ENCODE assay signal across 20 mouse cellular contexts in genomic region chr3:129104811-129105210, GRCm38 (mm10).
DNase-seq lines count a peak whose midpoint lies in the region; ATAC-seq and TF ChIP-seq lines count a peak whose summit lies in the region.
"Had no signal": no experiment of that assay in that cellular context is flagged by ENCODE, and none has a peak within 500 bp of the region (broad histone marks: within the 10 kb centered on the region; RNA-seq: fewer than 3 reads in every experiment).

No protein-coding gene starts in this region.

- no peak for TF ChIP-seq CTCF in hindbrain, postnatal 0 days (IDR thresholded peaks at IDR 0.05; ENCODE audit: low read depth)
- TF ChIP-seq CTCF in brain, embryonic 14.5 days (IDR thresholded peaks at IDR 0.05; ENCODE audit: borderline replicate concordance, extremely low read depth, insufficient read depth, insufficient read length), result no peak

- H3K4me3 ChIP-seq in hindbrain, postnatal 0 days (ENCODE audit: low read length), result no peak overlapping the region
- no peak overlapping the region for H3K4me3 ChIP-seq in hindbrain, embryonic 13.5 days
- H3K4me3 ChIP-seq in midbrain, embryonic 12.5 days, result no peak overlapping the region
- H3K4me3 ChIP-seq: heart, embryonic 13.5 days; hindbrain, embryonic 15.5 days; left cerebral cortex, adult 2 months had no signal

- no peaks in the 10 kb centered on the region for H3K36me3 ChIP-seq in hindbrain, postnatal 0 days (ENCODE audit: insufficient read depth, low read length)
- no peaks in the 10 kb centered on the region for H3K36me3 ChIP-seq in hindbrain, embryonic 13.5 days
- no peaks in the 10 kb centered on the region for H3K36me3 ChIP-seq in midbrain, embryonic 12.5 days
- H3K36me3 ChIP-seq: heart, embryonic 13.5 days; hindbrain, embryonic 15.5 days had no signal

- ATAC-seq in hindbrain, postnatal 0 days, result no peak
- ATAC-seq in hindbrain, embryonic 13.5 days (ENCODE audit: low FRiP score), result no peak
- peak; percentile 59 for ATAC-seq in midbrain, embryonic 12.5 days (ENCODE audit: low FRiP score, low read depth)
- ATAC-seq in erythroblast, adult 5-6 weeks (replicated peaks; ENCODE audit: low FRiP score, poor library complexity, severe bottlenecking), result no peak

- no peak overlapping the region for H3K9ac ChIP-seq in hindbrain, postnatal 0 days (replicated peaks; ENCODE audit: low read length)
- H3K9ac ChIP-seq in hindbrain, embryonic 13.5 days, result no peak overlapping the region
- no peak overlapping the region for H3K9ac ChIP-seq in midbrain, embryonic 12.5 days (replicated peaks)
- H3K9ac ChIP-seq: heart, embryonic 13.5 days; hindbrain, embryonic 15.5 days had no signal

- H3K27ac ChIP-seq in hindbrain, postnatal 0 days, result no peak overlapping the region
- H3K27ac ChIP-seq in hindbrain, embryonic 13.5 days, result no peak overlapping the region
- H3K27ac ChIP-seq in midbrain, embryonic 12.5 days (replicated peaks), result no peak overlapping the region
- H3K27ac ChIP-seq: heart, embryonic 13.5 days; hindbrain, embryonic 15.5 days; left cerebral cortex, adult 2 months had no signal

- TF ChIP-seq POLR2A in brain, embryonic 14.5 days (IDR thresholded peaks at IDR 0.05; ENCODE audit: borderline replicate concordance, extremely low read depth, insufficient read depth, insufficient read length, poor library complexity, severe bottlenecking), result no peak

- no peak overlapping the region for H3K4me2 ChIP-seq in hindbrain, postnatal 0 days (ENCODE audit: low read depth, low read length)
- no peak overlapping the region for H3K4me2 ChIP-seq in hindbrain, embryonic 13.5 days
- peak overlapping the region; percentile 34 for H3K4me2 ChIP-seq in midbrain, embryonic 12.5 days (replicated peaks)
- H3K4me2 ChIP-seq: heart, embryonic 13.5 days had no signal

- no peaks in the 10 kb centered on the region; the same call in 1 of the 2 replicates for H3K4me1 ChIP-seq in hindbrain, postnatal 0 days (ENCODE audit: insufficient read depth, low read length)
- no peaks in the 10 kb centered on the region for H3K4me1 ChIP-seq in hindbrain, embryonic 13.5 days (replicated peaks)
- peaks cover 6% of the 10 kb centered on the region; the same call in 1 of the 2 replicates for H3K4me1 ChIP-seq in midbrain, embryonic 12.5 days
- H3K4me1 ChIP-seq: heart, embryonic 13.5 days; hindbrain, embryonic 15.5 days had no signal

- no peaks in the 10 kb centered on the region for H3K9me3 ChIP-seq in hindbrain, postnatal 0 days (ENCODE audit: low read length)
- no peaks in the 10 kb centered on the region for H3K9me3 ChIP-seq in hindbrain, embryonic 13.5 days
- H3K9me3 ChIP-seq in midbrain, embryonic 12.5 days, result no peaks in the 10 kb centered on the region
- H3K9me3 ChIP-seq: heart, embryonic 13.5 days; hindbrain, embryonic 15.5 days had no signal

- DNase-seq in hindbrain, postnatal 0 days (ENCODE audit: low spot score), result peak; percentile 18
- peak; percentile 70 for DNase-seq in brain, embryonic 14.5 days (ENCODE audit: low read depth)
- DNase-seq in retina, embryonic 14.5 days (ENCODE audit: low spot score), result peak; percentile 6
- DNase-seq in embryo, embryonic 11 days, result no peak
- DNase-seq in layer of hippocampus, adult 18-20 months (ENCODE audit: low spot score in 2 of 2), result no peak
- DNase-seq: adrenal gland, postnatal 25 days; B cell, adult 2 months; cerebellum, adult 2 months; heart, adult 11 months; kidney, postnatal 14 days; left cerebral cortex, postnatal 4 days; lung, adult 18-20 months; lung, postnatal 36 days; thymus, postnatal 25 days had no signal

- WGBS in hindbrain, postnatal 0 days, result 55% methylated on average over 9 of the region's 9 CpGs
- 64% methylated on average over 9 of the region's 9 CpGs for WGBS in hindbrain, embryonic 13.5 days
- 32% methylated on average over 9 of the region's 9 CpGs for WGBS in midbrain, embryonic 12.5 days

- H3K27me3 ChIP-seq in hindbrain, postnatal 0 days (ENCODE audit: insufficient read depth, low read length), result no peaks in the 10 kb centered on the region
- H3K27me3 ChIP-seq in hindbrain, embryonic 13.5 days, result no peaks in the 10 kb centered on the region
- H3K27me3 ChIP-seq in midbrain, embryonic 12.5 days, result peaks cover 38% of the 10 kb centered on the region
- H3K27me3 ChIP-seq: heart, embryonic 13.5 days; hindbrain, embryonic 15.5 days had no signal

Comparison
In these comparisons a context has a peak if more than half of its experiments do, and no peak if none do; other contexts are left out.
1. DNase-seq: peak in hindbrain, postnatal 0 days (single experiment), brain, embryonic 14.5 days (single experiment) and retina, embryonic 14.5 days (single experiment); none in embryo, embryonic 11 days (single experiment) and layer of hippocampus, adult 18-20 months (0 of 2).